In genomic region chr2:23155777-23156607, GRCm38 (mm10) we compare ENCODE assay signal across 8 mouse cellular contexts. TPM values are rescaled to one million over a fixed set of nuclear protein-coding genes. Genes with fewer than 3 reads are reported as not detected.
DNase-seq lines count a peak whose midpoint lies in the region; ATAC-seq and TF ChIP-seq lines count a peak whose summit lies in the region.

Gene Mastl, minus strand, starts transcription at chr2:23156024.
Gene Yme1l1, plus strand, starts transcription at chr2:23156369.

- H3K27ac ChIP-seq in heart, embryonic 12.5 days (ENCODE audit: poor library complexity, severe bottlenecking), result peak within 1 kb of the TSS; percentile 100
- peak within 1 kb of the TSS; percentile 100 for H3K27ac ChIP-seq in kidney, postnatal 0 days
- H3K27ac ChIP-seq in liver, embryonic 11.5 days (ENCODE audit: low read depth, low read length), result peak within 1 kb of the TSS; percentile 100
- peak within 1 kb of the TSS; percentile 95 for H3K27ac ChIP-seq in stomach, embryonic 14.5 days (ENCODE audit: low read length)

- peak; percentile 43 for TF ChIP-seq CTCF in kidney, postnatal 0 days (IDR thresholded peaks at IDR 0.05; ENCODE audit: low read depth)

- peak within 1 kb of the TSS; percentile 87 for H3K9ac ChIP-seq in heart, embryonic 12.5 days
- peak within 1 kb of the TSS; percentile 80 for H3K9ac ChIP-seq in kidney, postnatal 0 days (ENCODE audit: low read depth, low read length)
- peak within 1 kb of the TSS; percentile 87 for H3K9ac ChIP-seq in liver, embryonic 11.5 days (ENCODE audit: low read depth, low read length)
- H3K9ac ChIP-seq in stomach, embryonic 14.5 days (replicated peaks; ENCODE audit: low read depth, low read length), result peak within 1 kb of the TSS; percentile 59

- H3K27me3 ChIP-seq in heart, embryonic 12.5 days (replicated peaks), result no peaks in the 10 kb centered on the region
- H3K27me3 ChIP-seq in kidney, postnatal 0 days (ENCODE audit: insufficient read depth, low read length), result no peaks in the 10 kb centered on the region
- no peaks in the 10 kb centered on the region for H3K27me3 ChIP-seq in liver, embryonic 11.5 days (replicated peaks; ENCODE audit: control insufficient read depth, insufficient read depth, low read length)
- no peaks in the 10 kb centered on the region for H3K27me3 ChIP-seq in stomach, embryonic 14.5 days (ENCODE audit: control insufficient read depth, insufficient read depth, low read length)

- H3K4me1 ChIP-seq in heart, embryonic 12.5 days (replicated peaks), result peaks cover 16% of the 10 kb centered on the region
- peaks cover 7% of the 10 kb centered on the region; the same call in 1 of the 2 replicates for H3K4me1 ChIP-seq in kidney, postnatal 0 days (replicated peaks; ENCODE audit: insufficient read depth, low read length)
- peaks cover 19% of the 10 kb centered on the region for H3K4me1 ChIP-seq in liver, embryonic 11.5 days (replicated peaks; ENCODE audit: control insufficient read depth, insufficient read depth, low read length)
- peaks cover 19% of the 10 kb centered on the region for H3K4me1 ChIP-seq in stomach, embryonic 14.5 days (ENCODE audit: control insufficient read depth, insufficient read depth, low read length)

- H3K36me3 ChIP-seq in heart, embryonic 12.5 days, result peaks cover 6% of the 10 kb centered on the region
- no peaks in the 10 kb centered on the region for H3K36me3 ChIP-seq in kidney, postnatal 0 days (ENCODE audit: insufficient read depth, low read length)
- peaks cover 4% of the 10 kb centered on the region for H3K36me3 ChIP-seq in liver, embryonic 11.5 days (ENCODE audit: control insufficient read depth, insufficient read depth, low read length)
- H3K36me3 ChIP-seq in stomach, embryonic 14.5 days (ENCODE audit: control insufficient read depth, insufficient read depth, low read length), result no peaks in the 10 kb centered on the region; the same call in 1 of the 2 replicates

- no peaks in the 10 kb centered on the region for H3K9me3 ChIP-seq in heart, embryonic 12.5 days (replicated peaks)
- H3K9me3 ChIP-seq in kidney, postnatal 0 days (replicated peaks; ENCODE audit: low read length), result no peaks in the 10 kb centered on the region
- no peaks in the 10 kb centered on the region for H3K9me3 ChIP-seq in liver, embryonic 11.5 days (ENCODE audit: control insufficient read depth, low read length)
- H3K9me3 ChIP-seq in stomach, embryonic 14.5 days (ENCODE audit: control insufficient read depth, low read depth, low read length), result no peaks in the 10 kb centered on the region

- peak within 1 kb of the TSS; percentile 89 for H3K4me2 ChIP-seq in heart, embryonic 12.5 days
- peak within 1 kb of the TSS; percentile 58 for H3K4me2 ChIP-seq in kidney, postnatal 0 days (ENCODE audit: low read length)
- H3K4me2 ChIP-seq in liver, embryonic 11.5 days, result peak within 1 kb of the TSS; percentile 82
- peak within 1 kb of the TSS; percentile 61 for H3K4me2 ChIP-seq in stomach, embryonic 14.5 days (replicated peaks; ENCODE audit: low read depth, low read length)

- H3K4me3 ChIP-seq in heart, embryonic 12.5 days, result peak within 1 kb of the TSS; percentile 81
- peak within 1 kb of the TSS; percentile 70 for H3K4me3 ChIP-seq in kidney, postnatal 0 days (replicated peaks; ENCODE audit: low read depth, low read length)
- peak within 1 kb of the TSS; percentile 78 for H3K4me3 ChIP-seq in liver, embryonic 11.5 days (ENCODE audit: low read depth, low read length)
- H3K4me3 ChIP-seq in stomach, embryonic 14.5 days (ENCODE audit: low read depth, low read length), result peak within 1 kb of the TSS; percentile 80

- ATAC-seq in erythroid progenitor cell, adult 5-6 weeks (replicated peaks; ENCODE audit: low FRiP score, poor library complexity, severe bottlenecking), result peak; percentile 91
- ATAC-seq in heart, embryonic 12.5 days (ENCODE audit: insufficient number of reproducible peaks, low FRiP score), result peak; percentile 99
- peak; percentile 98 for ATAC-seq in kidney, postnatal 0 days (replicated peaks; ENCODE audit: low FRiP score, low read depth)
- ATAC-seq in liver, embryonic 11.5 days (replicated peaks; ENCODE audit: low FRiP score), result peak; percentile 98
- ATAC-seq in stomach, embryonic 14.5 days (ENCODE audit: insufficient number of reproducible peaks, insufficient read depth, low FRiP score, low read depth), result peak; percentile 98

- whole genome bisulfite sequencing in heart, embryonic 12.5 days, result under 1% methylated on average over 61 of the region's 61 CpGs
- WGBS in kidney, postnatal 0 days, result under 1% methylated on average over 61 of the region's 61 CpGs
- WGBS in liver, embryonic 11.5 days, result under 1% methylated on average over 61 of the region's 61 CpGs
- under 1% methylated on average over 61 of the region's 61 CpGs for WGBS in stomach, embryonic 14.5 days

- peak; percentile 100 for DNase-seq in CD4-positive helper T cell, adult 2 months (ENCODE audit: low read depth, low spot score)
- DNase-seq in brain, embryonic 18.5 days (ENCODE audit: low read depth, low spot score), result peak; percentile 94
- DNase-seq in kidney, postnatal 0 days (ENCODE audit: low spot score), result peak; percentile 99
- DNase-seq in liver, embryonic 11.5 days (ENCODE audit: low spot score), result peak; percentile 94
- peak; percentile 99 for DNase-seq in naive thymus-derived CD4-positive, alpha-beta T cell, adult 2 months (ENCODE audit: low read depth)

RNA-seq across cellular contexts. Expression of gene Mastl, which starts in this region (rescaled TPM):
- total RNA-seq in erythroid progenitor cell, adult 5-6 weeks (2015; ENCODE audit: low replicate concordance), result 34.2 and 43.2 TPM in 2 replicates
- 31.9 and 33.0 TPM in 2 replicates for total RNA-seq in erythroid progenitor cell, adult 5-6 weeks (2017; ENCODE audit: low replicate concordance)
- 10.0 and 11.2 TPM in 2 replicates for polyA plus RNA-seq in heart, embryonic 12.5 days (2016; fragmentation: Nextera tagmentation; extraction: Ambion mirVana)
- 5.3 and 6.2 TPM in 2 replicates for polyA plus RNA-seq in kidney, postnatal 0 days (2015; fragmentation: Nextera tagmentation; extraction: Ambion mirVana)
- polyA plus RNA-seq in liver, embryonic 11.5 days (2014; fragmentation: Nextera tagmentation; extraction: Ambion mirVana), result 10.1 and 10.6 TPM in 2 replicates
- 12.3 and 15.9 TPM in 2 replicates for polyA plus RNA-seq in stomach, embryonic 14.5 days (2014; fragmentation: Nextera tagmentation; extraction: Ambion mirVana)

RNA-seq across cellular contexts. Expression of gene Yme1l1, which starts in this region (rescaled TPM):
- total RNA-seq in erythroid progenitor cell, adult 5-6 weeks (2015; ENCODE audit: low replicate concordance), result 64.5 and 75.0 TPM in 2 replicates
- 91.8 and 116 TPM in 2 replicates for total RNA-seq in erythroid progenitor cell, adult 5-6 weeks (2017; ENCODE audit: low replicate concordance)
- 59.8 and 60.2 TPM in 2 replicates for polyA plus RNA-seq in heart, embryonic 12.5 days (2016; fragmentation: Nextera tagmentation; extraction: Ambion mirVana)
- polyA plus RNA-seq in kidney, postnatal 0 days (2015; fragmentation: Nextera tagmentation; extraction: Ambion mirVana), result 64.1 and 67.0 TPM in 2 replicates
- 70.6 and 75.7 TPM in 2 replicates for polyA plus RNA-seq in liver, embryonic 11.5 days (2014; fragmentation: Nextera tagmentation; extraction: Ambion mirVana)
- 85.8 and 90.2 TPM in 2 replicates for polyA plus RNA-seq in stomach, embryonic 14.5 days (2014; fragmentation: Nextera tagmentation; extraction: Ambion mirVana)

Comparison
In these comparisons a context has a peak if more than half of its experiments do, and no peak if none do; other contexts are left out.
1. Peak in every context shown above with its lines: DNase-seq, ATAC-seq, H3K4me3 ChIP-seq and H3K27ac ChIP-seq.